Mouse (Mus musculus) gastrocnemius, postnatal 4 days (tissue): ENCODE measurements around the gene Timm17a. TPM values are rescaled to one million over a fixed set of nuclear protein-coding genes. Genes with fewer than 3 reads are reported as not detected.

Source experiments
- DNase-seq, 2 experiments: peaks; one replicate each; pipeline ENCODE4 v3.0.0; 2021 to 2022; ENCODE audit warnings: low spot score in 2 of 2, mixed read lengths in 2 of 2
- long read RNA-seq, 2 experiments: library from polyadenylated mRNA; stranded (forward); transcript quantifications; one replicate each; pipeline ENCODE4 v2.0.0; 2021
- total RNA-seq, 2 experiments: library from RNA; stranded (reverse); gene quantifications; 2 replicates each; pipeline ENCODE4 v1.2.3; 2021

The Timm17a gene
- 100 to 1,000 TPM; 163 to 168 TPM for total RNA-seq
- long read RNA-seq, experiment 1, full-length matches to known transcripts, result 113 of 118 reads
- long read RNA-seq, experiment 1, partial matches to known transcripts, result 4 of 118 reads
- long read RNA-seq, experiment 1, other reads (novel, unspliced or antisense), result 1 of 118 reads
- long read RNA-seq, experiment 2, full-length matches to known transcripts, result 88 of 94 reads
- long read RNA-seq, experiment 2, partial matches to known transcripts, result 2 of 94 reads
- long read RNA-seq, experiment 2, other reads (novel, unspliced or antisense), result 4 of 94 reads

- peak; percentile 85 to 91 for DNase-seq
Measured at GRCm38 (mm10) chr1:135313284-135314031, at the start of gene Timm17a. Timm17a (minus strand) TSS chr1:135313778.

- DNase-seq, result no peak
Measured at GRCm38 (mm10) chr1:135362115-135362514, 48.5 kb upstream of the Timm17a start.

GRCm38 (mm10) chr1:135361491-135361890 is 47.9 kb upstream of the Timm17a start:
- no peak for DNase-seq

- no peak for DNase-seq
Measured at GRCm38 (mm10) chr1:135359071-135359470, 45.5 kb upstream of the Timm17a start.

GRCm38 (mm10) chr1:135351953-135352352 is 38.4 kb upstream of the Timm17a start:
- DNase-seq, result no peak

GRCm38 (mm10) chr1:135347498-135348169 is 34.1 kb upstream of the Timm17a start:
- DNase-seq, result no peak

GRCm38 (mm10) chr1:135346891-135347290 is 33.3 kb upstream of the Timm17a start:
- no peak for DNase-seq

- DNase-seq, result no peak
Measured at GRCm38 (mm10) chr1:135344026-135344425, 30.4 kb upstream of the Timm17a start.

GRCm38 (mm10) chr1:135341947-135342346 is 28.4 kb upstream of the Timm17a start:
- DNase-seq, result no peak

GRCm38 (mm10) chr1:135330578-135330977 is 17.0 kb upstream of the Timm17a start:
- no peak for DNase-seq

GRCm38 (mm10) chr1:135328368-135328767 is 14.8 kb upstream of the Timm17a start:
- DNase-seq, result no peak

- no peak for DNase-seq
Measured at GRCm38 (mm10) chr1:135325934-135326333, 12.4 kb upstream of the Timm17a start.

GRCm38 (mm10) chr1:135324571-135324970 is 11.0 kb upstream of the Timm17a start, which contains the start of gene Lmod1:
Lmod1 (plus strand) TSS chr1:135324807.
- peak; percentile 31 to 61 for DNase-seq

- DNase-seq, result no peak
Measured at GRCm38 (mm10) chr1:135323367-135323901, 9.9 kb upstream of the Timm17a start.

GRCm38 (mm10) chr1:135312201-135312600 is 1.4 kb downstream of the Timm17a start:
- DNase-seq, result no peak

GRCm38 (mm10) chr1:135311356-135311755 is 2.2 kb downstream of the Timm17a start:
- DNase-seq, result no peak

GRCm38 (mm10) chr1:135290908-135291307 is 22.7 kb downstream of the Timm17a start:
- no peak for DNase-seq

- no peak for DNase-seq
Measured at GRCm38 (mm10) chr1:135286311-135286710, 27.3 kb downstream of the Timm17a start.

GRCm38 (mm10) chr1:135283826-135284291 is 29.7 kb downstream of the Timm17a start, which contains the start of gene Rnpep:
Rnpep (minus strand) TSS chr1:135284084.
- peak; percentile 65 to 76 for DNase-seq

- peak; percentile 29 to 46 for DNase-seq
Measured at GRCm38 (mm10) chr1:135283287-135283825, 30.2 kb downstream of the Timm17a start.
